Mouse (Mus musculus) left cerebral cortex, adult 8-10 months (tissue): Measurements from ENCODE around the gene Apopt1. TPM values are rescaled to one million over a fixed set of nuclear protein-coding genes. Genes with fewer than 3 reads are reported as not detected.
A peak's percentile ranks its signal among the peaks of the same experiment; 100 is the strongest.

Source experiments
- DNase-seq, 2 experiments: peaks; one replicate each; pipeline ENCODE4 v3.0.0; 2022; ENCODE audit warnings: low spot score in 2 of 2
- total RNA-seq, 4 experiments: library from RNA; stranded (reverse); gene quantifications; 2 replicates each; pipeline ENCODE4 v1.2.4; 2022

Apopt1 gene
- total RNA-seq, 4 experiments from 2014 or later, result 38.6 to 41.1 (median 39.6) TPM

- DNase-seq, result no peak
Measured at GRCm38 (mm10) chr12:111769816-111770577, 56.9 kb downstream of the Apopt1 start.

- DNase-seq, result no peak
Measured at GRCm38 (mm10) chr12:111770651-111771050, 57.6 kb downstream of the Apopt1 start.

- no peak for DNase-seq
Measured at GRCm38 (mm10) chr12:111774156-111774555, 61.1 kb downstream of the Apopt1 start.

GRCm38 (mm10) chr12:111774845-111775244 is 61.8 kb downstream of the Apopt1 start:
- DNase-seq, result no peak

DNA sequence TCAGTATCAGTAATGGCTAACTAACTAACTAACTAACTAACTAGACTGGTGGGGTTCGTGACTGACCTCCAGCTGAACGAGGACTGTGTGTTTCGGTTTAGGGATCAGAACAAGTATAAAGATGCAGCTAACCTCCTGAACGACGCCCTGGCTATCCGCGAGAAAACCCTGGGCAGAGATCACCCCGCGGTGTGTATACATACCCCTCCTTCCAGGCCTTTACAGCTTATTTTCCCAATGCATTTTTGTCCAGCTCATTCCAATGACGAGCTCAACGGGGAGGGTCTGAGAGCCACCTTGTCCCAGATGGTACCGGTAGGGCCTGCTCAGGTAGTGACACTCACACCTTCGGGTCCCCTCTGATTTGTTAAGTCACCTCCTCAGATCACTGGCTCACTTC is 64.9 kb downstream of the Apopt1 start:
- DNase-seq, result no peak

GRCm38 (mm10) chr12:111779544-111779943 is 66.5 kb downstream of the Apopt1 start:
- no peak for DNase-seq

DNA sequence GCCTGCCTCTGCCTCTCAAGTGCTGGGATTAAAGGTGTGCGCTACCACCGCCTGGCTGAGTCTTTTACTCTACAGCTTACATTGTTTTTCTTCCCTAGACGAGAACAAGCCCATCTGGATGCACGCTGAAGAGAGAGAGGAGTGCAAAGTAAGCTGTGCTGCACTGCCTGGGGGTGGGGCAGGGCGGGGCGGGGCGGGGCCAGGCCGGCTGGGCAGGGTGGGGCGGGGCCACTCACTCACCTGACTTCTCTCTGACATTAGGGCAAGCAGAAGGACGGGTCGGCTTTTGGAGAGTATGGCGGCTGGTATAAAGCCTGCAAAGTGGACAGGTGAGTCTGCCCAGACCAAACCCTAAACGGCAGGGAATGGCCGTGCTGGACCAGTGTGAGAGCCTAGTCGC is 72.1 kb downstream of the Apopt1 start:
- DNase-seq, result no peak

GRCm38 (mm10) chr12:111787015-111787414 is 74.0 kb downstream of the Apopt1 start:
- no peak for DNase-seq

DNA sequence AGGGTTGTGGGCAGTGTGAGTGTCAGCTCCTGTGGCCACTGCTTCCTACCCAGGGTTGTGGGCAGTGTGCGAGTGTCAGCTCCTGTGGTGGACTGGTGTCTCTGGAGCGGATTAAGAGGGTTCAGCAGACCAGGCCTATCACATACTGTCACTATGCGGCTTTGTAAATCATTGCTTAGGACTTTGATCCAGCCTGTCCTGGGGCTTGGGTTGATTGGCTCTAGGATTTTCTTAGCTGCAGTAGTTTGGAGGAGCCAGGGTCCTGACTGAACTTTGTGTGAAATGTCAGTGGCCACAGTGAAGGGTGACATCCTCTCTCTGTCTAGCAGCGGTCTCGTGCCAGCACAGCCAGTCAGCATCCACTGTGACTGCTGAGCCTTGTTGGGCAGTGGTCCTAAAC is 77.0 kb downstream of the Apopt1 start:
- DNase-seq, result no peak

GRCm38 (mm10) chr12:111790631-111791030 is 77.6 kb downstream of the Apopt1 start:
- DNase-seq, result no peak

GRCm38 (mm10) chr12:111791474-111792104 is 78.5 kb downstream of the Apopt1 start:
- no peak for DNase-seq

DNA sequence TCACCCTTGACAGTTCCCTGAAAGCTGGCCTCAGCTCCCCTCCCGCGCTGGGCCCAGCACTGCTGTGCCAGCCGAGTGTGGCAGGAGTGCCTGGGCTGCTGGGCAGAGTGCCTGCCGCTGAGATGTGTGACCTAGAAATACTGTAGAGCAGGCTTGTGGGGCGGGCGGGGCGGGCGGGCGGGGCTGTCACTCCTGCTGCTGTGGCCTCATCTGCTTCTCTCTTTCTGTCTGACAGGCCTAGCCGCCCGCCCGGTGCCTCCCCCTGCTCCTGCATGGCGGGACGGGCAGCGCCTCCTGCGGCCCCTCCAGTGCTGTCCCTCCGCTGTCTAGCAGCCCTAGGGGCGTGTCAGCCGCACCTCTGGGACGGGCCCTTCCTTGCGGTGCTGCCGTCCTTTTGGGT is 81.0 kb downstream of the Apopt1 start:
- peak in 1 of 2 experiments; percentile 68 for DNase-seq

DNA sequence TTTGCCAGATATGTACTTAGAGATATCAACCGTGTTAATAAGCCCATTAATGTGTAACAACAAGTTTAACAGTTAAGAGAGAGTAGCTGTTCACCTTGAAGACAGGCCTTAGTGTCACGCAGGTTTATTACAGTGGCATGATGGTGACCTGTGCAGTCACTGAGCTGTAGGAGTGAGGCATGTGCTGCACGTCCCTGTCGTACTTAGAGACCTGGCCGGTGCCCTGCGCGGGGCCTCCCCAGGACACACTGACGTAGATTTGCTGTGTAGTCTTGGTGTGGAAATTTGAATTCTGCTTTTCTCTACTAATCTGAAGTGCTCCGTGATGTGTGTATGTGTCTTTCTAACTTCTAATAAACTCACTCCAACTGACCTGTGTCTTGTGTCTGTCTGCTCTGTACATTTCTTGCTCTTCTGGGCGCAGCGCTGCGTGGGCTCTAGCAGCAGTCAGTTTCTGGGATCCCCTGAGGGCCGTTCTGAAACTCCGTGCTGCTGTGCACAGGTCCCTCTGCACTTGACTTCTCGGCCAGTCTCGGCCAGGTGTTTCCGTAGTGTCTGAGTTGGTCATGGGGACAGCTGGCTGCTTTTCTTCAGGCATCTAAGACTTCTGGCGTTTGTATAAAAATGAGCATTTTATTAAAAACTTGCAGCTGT is 81.6 kb downstream of the Apopt1 start:
- no peak for DNase-seq

GRCm38 (mm10) chr12:111795180-111795895 is 82.3 kb downstream of the Apopt1 start:
- peak in 1 of 2 experiments; percentile 40 for DNase-seq

DNA sequence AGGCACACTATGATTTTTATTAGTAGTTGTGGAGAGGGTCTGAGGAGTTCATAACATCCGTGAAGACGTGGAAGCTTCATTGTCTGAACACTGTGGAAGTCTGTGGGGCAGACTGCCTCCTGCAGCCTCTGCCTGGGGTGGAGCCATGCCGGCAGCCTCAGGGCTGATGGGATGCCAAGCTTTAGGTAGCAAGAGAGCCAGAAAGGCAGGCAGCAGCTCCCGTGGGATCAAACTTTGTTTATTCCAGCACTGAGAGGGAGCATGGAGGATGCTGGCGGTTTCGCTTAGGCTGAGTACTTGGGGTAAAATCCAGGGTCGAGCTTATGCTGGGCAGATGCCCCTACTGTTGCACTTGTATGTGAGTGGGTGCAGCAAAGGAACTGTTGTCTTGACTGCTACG is 84.2 kb downstream of the Apopt1 start:
- DNase-seq, result no peak

DNA sequence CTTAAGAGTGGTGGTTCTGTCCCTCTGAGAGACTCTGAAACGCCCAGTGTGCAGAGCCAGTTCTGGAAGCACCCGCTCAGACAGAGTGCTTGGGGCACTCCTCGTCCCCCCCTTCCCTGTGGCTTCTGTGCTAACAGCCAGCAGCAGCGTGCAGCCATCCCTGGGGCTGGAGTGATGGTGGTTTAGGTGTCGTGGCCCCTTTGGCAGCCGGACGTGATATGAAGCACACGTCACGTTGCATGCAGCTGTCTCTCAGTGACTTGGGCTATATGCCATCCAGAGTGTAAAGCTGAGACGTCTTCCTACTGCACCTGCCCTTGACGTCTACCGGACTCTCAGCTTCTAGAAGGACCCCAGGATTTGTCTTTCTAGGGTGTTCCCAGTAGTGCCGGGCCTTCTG is 85.4 kb downstream of the Apopt1 start:
- no peak for DNase-seq

DNA sequence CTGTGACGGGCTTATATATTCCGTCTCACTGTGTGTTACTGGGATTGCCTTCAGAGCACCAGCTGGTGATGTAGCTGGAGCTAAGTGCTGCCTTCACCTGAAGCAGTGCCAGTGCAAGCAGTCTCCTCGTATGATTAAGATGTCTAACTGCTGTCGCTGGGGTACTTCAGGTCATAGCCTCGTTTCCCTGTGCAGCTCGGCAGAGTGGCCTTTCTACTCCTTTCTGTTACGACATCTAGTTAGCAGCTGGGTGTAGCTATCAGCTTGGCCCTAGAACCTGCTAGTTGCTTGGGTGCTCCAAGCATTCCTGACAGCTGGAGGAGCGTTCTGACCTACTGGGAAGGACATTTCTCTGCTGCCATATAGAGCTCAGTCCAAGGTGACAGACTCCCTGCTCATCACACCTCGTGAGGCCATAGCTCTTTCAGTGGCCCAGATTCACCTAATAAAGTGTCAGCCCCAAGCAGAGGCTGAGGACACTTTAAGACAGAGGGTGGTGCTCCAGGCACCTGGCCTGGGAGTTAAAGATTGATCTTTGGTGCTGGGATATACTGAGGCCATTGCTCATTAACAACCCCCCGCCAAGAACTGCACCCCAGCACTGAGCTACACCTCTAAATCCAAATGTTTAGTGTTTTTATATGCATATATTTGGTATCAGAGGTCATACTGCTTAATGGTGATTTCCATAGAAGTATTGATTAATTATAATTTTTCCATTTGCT is 87.6 kb downstream of the Apopt1 start:
- DNase-seq, result no peak

- no peak for DNase-seq
Measured at GRCm38 (mm10) chr12:111803538-111803937, 90.5 kb downstream of the Apopt1 start.
